Mouse (Mus musculus): ENCODE data around the gene Poc5.

GRCm38 (mm10) chr13:96458018-96458417 is 69.9 kb downstream of the Poc5 start:
- TF ChIP-seq CTCF (IDR thresholded peaks at IDR 0.05 in 2 of 3, conservative IDR thresholded peaks at IDR 0.05 in 1 of 3; ENCODE audit: control insufficient read depth in 1 of 3, insufficient read depth in 1 of 3, low read depth in 2 of 3, low read length in 3 of 3, poor library complexity in 1 of 3, severe bottlenecking in 1 of 3) (no peak), GATA1 (IDR thresholded peaks at IDR 0.05; ENCODE audit: low read depth, low read length) (peak; percentile 35; the same call in 1 of the 2 replicates), POLR2A (IDR thresholded peaks at IDR 0.05; ENCODE audit: control insufficient read depth in 1 of 2, insufficient read depth in 1 of 2, low read depth in 1 of 2, low read length in 2 of 2, poor library complexity in 1 of 2) (no peak), ZC3H11A (IDR thresholded peaks at IDR 0.05; ENCODE audit: low read depth, low read length) (no peak), MYB (IDR thresholded peaks at IDR 0.05; ENCODE audit: low read depth, low read length) (no peak), RAD21 (IDR thresholded peaks at IDR 0.05; ENCODE audit: low read depth, low read length) (no peak), JUND (IDR thresholded peaks at IDR 0.05; ENCODE audit: low read depth, low read length) (no peak), MEF2A (IDR thresholded peaks at IDR 0.05; ENCODE audit: extremely low read depth, insufficient replicate concordance, low read depth, low read length, poor library complexity, severe bottlenecking) (no peak)
